Mouse (Mus musculus) limb, embryonic 10.5 days (tissue): ENCODE data around the gene Sgcg. TPM values are rescaled to one million over a fixed set of nuclear protein-coding genes. Genes with fewer than 3 reads are reported as not detected.

Experiments
- DNase-seq: peaks from one replicate; pipeline ENCODE4 v3.0.0-alpha.2; 2017; ENCODE audit warnings: low spot score
- H3K27ac ChIP-seq: fragments of 300-500 bp; sonication (generic); 2 replicates; pipeline ENCODE4 v1.5.1; 2016; ENCODE audit warnings: mild to moderate bottlenecking
- H3K27me3 ChIP-seq: fragments of 300-500 bp; sonication (generic); 2 replicates; pipeline ENCODE4 v1.6.1; 2016; ENCODE audit warnings: low read depth, mild to moderate bottlenecking; ENCODE audit not compliant: poor library complexity, severe bottlenecking
- H3K36me3 ChIP-seq: fragments of 300-500 bp; sonication (generic); 2 replicates; pipeline ENCODE4 v1.6.1; 2016; ENCODE audit warnings: mild to moderate bottlenecking, moderate library complexity
- H3K4me1 ChIP-seq: fragments of 300-500 bp; sonication (generic); 2 replicates; pipeline ENCODE4 v1.6.1; 2016
- H3K4me3 ChIP-seq: fragments of 300-500 bp; sonication (generic); 2 replicates; pipeline ENCODE4 v1.5.1; 2016; ENCODE audit warnings: mild to moderate bottlenecking, moderate library complexity
- H3K9me3 ChIP-seq: fragments of 300-500 bp; sonication (generic); replicated peaks from 2 replicates; pipeline ENCODE4 v1.6.1; 2016; ENCODE audit warnings: mild to moderate bottlenecking
- WGBS: fragments of 180-500 bp; shearing (Covaris S2); methylation state at CpG from one replicate; pipeline ENCODE4 v1.1.7; 2016; 5-methylcytosine and 5-hydroxymethylcytosine counted together
- polyA plus RNA-seq: library from polyadenylated mRNA; unstranded; fragments of >200 nt; fragmentation: Nextera tagmentation; extraction: Ambion mirVana; gene quantifications from 2 replicates; pipeline ENCODE4 v1.2.1, GENCODE M21; 2016

The Sgcg gene
- polyA plus RNA-seq, 1 experiment from 2014 or later, result 0.43 TPM

DNA sequence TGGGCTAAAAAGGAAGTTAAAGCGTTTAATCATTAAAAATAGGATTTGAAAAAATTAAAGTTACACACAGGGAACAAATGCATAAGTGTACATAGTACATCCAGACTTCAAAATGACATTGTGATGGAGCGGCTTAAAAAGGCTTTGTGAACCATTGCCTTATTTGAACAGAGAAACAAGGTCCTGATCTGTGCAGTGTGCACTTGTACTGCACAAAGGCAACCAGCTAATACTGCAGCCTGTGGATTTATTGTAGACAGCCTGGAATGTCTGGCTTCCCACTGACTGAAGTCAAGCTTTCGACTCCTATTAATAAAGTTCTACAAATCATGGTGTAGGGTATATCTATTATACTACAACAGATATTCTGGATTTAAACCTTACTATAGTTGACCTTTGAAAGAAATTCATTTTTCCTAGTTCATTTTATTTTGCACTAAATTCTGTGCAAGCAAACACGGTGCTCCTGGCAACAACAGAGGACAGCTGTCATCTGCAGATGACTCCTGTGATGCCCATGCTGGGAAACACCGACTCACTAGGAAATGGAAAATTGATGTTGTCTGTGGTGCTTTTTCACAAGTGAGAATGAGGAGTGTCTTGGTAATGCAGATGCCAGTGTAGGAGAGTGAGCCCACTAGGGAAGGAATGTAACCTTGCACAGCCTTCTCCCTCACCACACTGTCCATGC, 33.8 kb downstream of the Sgcg start:
- no peaks in the 10 kb centered on the region for H3K9me3 ChIP-seq
- no peaks in the 10 kb centered on the region for H3K27me3 ChIP-seq
- H3K36me3 ChIP-seq, result no peaks in the 10 kb centered on the region
- DNase-seq, result no peak
- WGBS, result 88% methylated on average over 5 of the region's 5 CpGs
- no peak overlapping the region for H3K4me3 ChIP-seq
- peaks cover 36% of the 10 kb centered on the region for H3K4me1 ChIP-seq
- no peak overlapping the region for H3K27ac ChIP-seq

DNA sequence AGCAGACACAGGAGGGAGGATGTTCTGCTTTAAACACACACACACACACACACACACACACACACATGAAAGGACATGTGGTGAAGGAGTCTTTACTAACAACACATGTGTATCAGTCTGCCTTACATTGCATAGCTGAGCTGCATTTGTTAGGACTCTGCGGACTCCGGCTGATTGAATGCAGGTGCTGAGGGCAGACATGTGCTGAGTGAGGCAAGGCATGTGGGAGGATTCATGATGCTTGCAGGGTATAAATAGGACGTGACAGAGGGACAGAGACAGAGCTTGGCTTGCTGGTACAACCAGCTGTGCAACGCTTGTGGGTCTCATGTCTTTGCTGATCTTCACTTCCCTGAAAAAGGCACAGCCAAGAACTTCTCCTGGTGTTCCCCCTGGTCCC, 34.5 kb downstream of the Sgcg start:
- no peak overlapping the region; the same call in 1 of the 2 replicates for H3K27ac ChIP-seq
- WGBS, result 54% methylated on average over 4 of the region's 4 CpGs
- no peaks in the 10 kb centered on the region for H3K27me3 ChIP-seq
- no peak overlapping the region for H3K4me3 ChIP-seq
- no peaks in the 10 kb centered on the region for H3K36me3 ChIP-seq
- peak; percentile 69 for DNase-seq
- H3K9me3 ChIP-seq, result no peaks in the 10 kb centered on the region
- peaks cover 36% of the 10 kb centered on the region for H3K4me1 ChIP-seq

DNA sequence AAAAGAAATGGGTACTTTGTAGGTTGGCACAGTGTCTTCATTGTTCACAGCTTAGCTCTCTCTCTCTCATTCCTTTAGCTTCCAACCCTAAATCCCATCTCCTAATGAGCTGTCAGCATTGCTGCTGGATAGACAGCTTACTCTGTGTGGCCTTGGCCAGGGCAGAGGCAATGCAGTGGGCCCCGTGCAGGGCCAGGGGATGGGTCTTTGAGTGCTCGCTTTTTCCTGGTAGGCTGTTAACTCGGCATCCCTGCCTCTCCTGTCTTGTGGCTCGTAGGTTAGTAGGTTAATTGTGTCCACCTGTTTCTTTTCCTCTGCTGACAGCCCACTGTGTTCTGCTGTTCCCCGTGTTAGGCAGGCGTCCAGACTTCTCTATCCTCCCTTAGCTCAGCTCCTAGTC, 35.8 kb downstream of the Sgcg start:
- peaks cover 36% of the 10 kb centered on the region for H3K4me1 ChIP-seq
- WGBS, result 20% methylated on average over 6 of the region's 6 CpGs
- H3K27ac ChIP-seq, result 0 out of 2 replicates have a peak overlapping the region, but pooled peaks have one; percentile 30
- DNase-seq, result peak; percentile 37
- H3K4me3 ChIP-seq, result no peak overlapping the region
- H3K36me3 ChIP-seq, result no peaks in the 10 kb centered on the region
- H3K9me3 ChIP-seq, result no peaks in the 10 kb centered on the region
- no peaks in the 10 kb centered on the region for H3K27me3 ChIP-seq

DNA sequence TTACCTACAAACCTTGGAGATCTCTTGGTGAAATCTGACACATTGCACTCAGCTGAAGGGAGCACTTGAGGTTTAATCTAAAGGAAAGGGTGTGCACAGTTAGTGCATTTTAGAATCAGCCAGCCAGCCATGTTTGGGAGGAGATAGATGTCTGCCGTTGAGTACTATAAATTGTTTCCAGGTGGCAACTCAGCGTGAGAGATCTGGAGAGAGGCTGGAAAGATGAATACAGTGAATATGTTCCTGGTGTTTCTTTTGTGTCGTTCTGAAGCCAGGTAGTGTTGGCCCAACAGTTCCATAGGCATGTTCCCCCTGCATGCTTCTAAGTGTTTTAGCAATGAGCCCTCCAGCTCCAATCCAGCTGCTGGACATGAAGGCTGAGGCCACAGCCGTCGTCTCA, 37.1 kb downstream of the Sgcg start:
- 63% methylated on average over 5 of the region's 5 CpGs for WGBS
- H3K4me1 ChIP-seq, result peaks cover 36% of the 10 kb centered on the region
- no peak overlapping the region for H3K4me3 ChIP-seq
- no peaks in the 10 kb centered on the region for H3K9me3 ChIP-seq
- DNase-seq, result no peak
- no peaks in the 10 kb centered on the region for H3K27me3 ChIP-seq
- H3K27ac ChIP-seq, result 0 out of 2 replicates have a peak overlapping the region, but pooled peaks have one; percentile 36
- no peaks in the 10 kb centered on the region for H3K36me3 ChIP-seq

DNA sequence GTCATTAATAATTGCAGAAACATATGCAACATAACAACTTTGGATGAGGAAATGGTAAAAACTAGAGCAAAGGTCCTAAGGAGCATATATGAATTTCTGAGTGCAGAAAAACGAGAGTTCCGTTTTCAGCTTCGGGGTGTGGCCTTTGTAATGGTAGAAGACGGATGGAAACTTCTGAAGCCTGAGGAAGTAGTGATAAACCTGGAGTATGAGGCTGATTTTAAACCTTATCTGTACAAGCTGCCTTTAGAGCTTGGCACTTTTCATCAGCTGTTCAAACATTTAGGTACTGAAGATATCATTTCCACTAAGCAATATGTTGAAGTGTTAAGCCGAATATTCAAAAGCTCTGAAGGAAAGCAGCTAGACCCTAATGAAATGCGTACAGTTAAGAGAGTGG, 46.5 kb downstream of the Sgcg start:
- peaks cover 50% of the 10 kb centered on the region for H3K36me3 ChIP-seq
- WGBS, result 97% methylated on average over 6 of the region's 6 CpGs
- H3K9me3 ChIP-seq, result no peaks in the 10 kb centered on the region
- no peak for DNase-seq
- H3K4me1 ChIP-seq, result no peaks in the 10 kb centered on the region
- no peaks in the 10 kb centered on the region for H3K27me3 ChIP-seq
- no peak overlapping the region for H3K27ac ChIP-seq
- no peak overlapping the region for H3K4me3 ChIP-seq

DNA sequence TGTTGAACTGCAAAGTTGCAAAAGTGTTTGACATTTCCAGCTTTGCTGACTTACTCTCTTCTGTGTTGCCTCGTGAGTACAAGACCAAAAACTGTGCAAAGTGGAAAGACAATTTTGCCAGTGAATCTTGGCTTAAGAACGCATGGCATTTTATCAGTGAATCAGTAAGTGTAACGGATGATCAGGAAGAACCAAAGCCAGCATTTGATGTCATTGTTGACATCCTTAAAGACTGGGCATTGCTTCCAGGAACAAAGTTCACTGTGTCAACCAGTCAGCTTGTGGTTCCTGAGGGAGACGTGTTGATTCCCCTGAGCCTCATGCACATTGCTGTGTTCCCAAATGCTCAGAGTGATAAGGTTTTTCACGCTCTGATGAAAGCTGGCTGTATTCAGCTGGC, 48.2 kb downstream of the Sgcg start:
- 94% methylated on average over 5 of the region's 5 CpGs for WGBS
- H3K27ac ChIP-seq, result no peak overlapping the region
- DNase-seq, result no peak
- no peaks in the 10 kb centered on the region for H3K4me1 ChIP-seq
- peaks cover 66% of the 10 kb centered on the region for H3K36me3 ChIP-seq
- H3K9me3 ChIP-seq, result no peaks in the 10 kb centered on the region
- no peak overlapping the region for H3K4me3 ChIP-seq
- no peaks in the 10 kb centered on the region for H3K27me3 ChIP-seq

DNA sequence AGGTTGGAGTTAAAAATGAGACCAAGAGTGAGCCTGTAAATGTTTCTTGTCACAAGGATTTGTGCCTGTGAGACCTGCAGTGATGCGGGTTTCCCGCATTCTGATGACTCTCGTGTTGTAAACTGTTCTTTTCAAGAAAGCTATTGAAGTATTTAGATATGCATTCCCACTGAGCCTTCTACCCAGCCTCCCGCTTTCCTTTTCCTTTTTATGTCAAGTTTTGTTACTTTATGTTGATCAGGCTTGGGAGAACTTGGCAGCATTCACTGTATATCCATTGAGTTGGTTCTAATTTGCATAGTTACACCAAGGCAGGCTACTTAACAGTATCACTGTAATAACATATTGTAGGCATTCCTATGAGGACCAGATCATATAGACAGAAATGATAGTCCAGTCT, 63.9 kb downstream of the Sgcg start:
- H3K27ac ChIP-seq, result no peak overlapping the region
- H3K27me3 ChIP-seq, result no peaks in the 10 kb centered on the region
- H3K4me1 ChIP-seq, result no peaks in the 10 kb centered on the region
- no peak for DNase-seq
- WGBS, result 97% methylated on average over 4 of the region's 4 CpGs
- H3K9me3 ChIP-seq, result no peaks in the 10 kb centered on the region
- H3K4me3 ChIP-seq, result no peak overlapping the region
- H3K36me3 ChIP-seq, result peaks cover 58% of the 10 kb centered on the region

DNA sequence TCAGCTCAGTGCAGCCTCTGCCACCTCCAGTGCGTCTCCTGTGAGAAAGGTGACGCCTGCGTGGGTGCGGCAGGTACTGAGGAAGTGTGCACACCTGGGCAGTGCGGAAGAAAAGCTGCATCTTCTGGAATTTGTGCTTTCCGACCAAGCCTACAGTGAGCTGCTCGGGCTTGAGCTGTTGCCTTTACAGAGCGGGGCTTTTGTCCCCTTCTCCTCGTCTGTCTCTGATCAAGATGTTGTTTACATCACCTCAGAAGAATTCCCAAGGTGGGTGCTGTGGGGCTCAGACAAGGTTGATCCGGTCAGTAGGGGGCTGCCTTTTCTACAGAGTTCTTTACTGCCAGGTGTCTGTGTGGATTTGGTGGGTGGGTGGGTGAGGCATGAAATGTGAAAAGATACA, 66.0 kb downstream of the Sgcg start:
- no peaks in the 10 kb centered on the region for H3K27me3 ChIP-seq
- peaks cover 49% of the 10 kb centered on the region for H3K36me3 ChIP-seq
- no peak for DNase-seq
- no peak overlapping the region for H3K27ac ChIP-seq
- no peak overlapping the region for H3K4me3 ChIP-seq
- no peaks in the 10 kb centered on the region for H3K9me3 ChIP-seq
- 83% methylated on average over 10 of the region's 10 CpGs for WGBS
- no peaks in the 10 kb centered on the region for H3K4me1 ChIP-seq

DNA sequence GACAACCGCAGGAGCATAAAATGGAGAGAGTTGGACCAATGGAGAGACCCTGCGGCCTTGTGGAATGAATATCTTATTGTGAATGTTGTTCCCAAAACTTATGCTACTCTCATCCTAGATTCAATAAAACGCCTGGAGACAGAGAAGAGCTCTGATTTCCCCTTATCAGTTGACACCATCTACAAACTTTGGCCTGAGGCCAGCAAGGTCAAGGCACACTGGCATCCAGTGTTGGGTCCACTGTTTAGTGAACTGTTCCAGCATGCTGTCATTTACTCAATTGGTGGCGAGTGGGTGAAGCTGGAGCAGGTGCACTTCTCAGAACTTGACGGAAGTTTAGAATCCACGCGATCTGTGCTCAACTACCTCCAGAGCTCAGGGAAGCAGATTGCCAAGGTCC, 66.4 kb downstream of the Sgcg start:
- no peak for DNase-seq
- Histone ChIP-seq H3K27me3 (no peaks in the 10 kb centered on the region), H3K4me1 (no peaks in the 10 kb centered on the region), H3K4me3 (no peak overlapping the region), H3K9me3 (no peaks in the 10 kb centered on the region), H3K27ac (no peak overlapping the region), H3K36me3 (peaks cover 45% of the 10 kb centered on the region)
- WGBS, result 87% methylated on average over 7 of the region's 7 CpGs

DNA sequence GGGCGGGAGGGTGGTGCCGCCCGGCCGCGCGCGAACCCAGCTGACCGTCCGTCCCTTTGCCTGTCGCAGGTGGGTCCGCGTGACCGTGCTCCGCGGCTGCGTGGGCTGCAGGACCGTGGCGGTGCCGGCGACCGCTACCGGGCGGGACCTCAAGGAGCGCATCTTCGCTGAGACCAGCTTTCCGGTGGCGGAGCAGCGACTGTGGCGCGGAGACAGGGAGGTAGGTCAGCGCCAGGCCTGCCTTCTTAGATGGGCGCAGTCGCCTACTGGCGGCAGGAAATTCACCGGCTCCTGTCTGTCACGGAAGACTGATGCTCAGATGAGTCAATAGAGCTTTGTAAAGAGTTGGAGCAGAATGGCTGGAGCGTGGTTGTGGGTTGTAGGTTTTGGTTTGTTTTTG, 85.1 kb downstream of the Sgcg start:
- peaks cover 9% of the 10 kb centered on the region for H3K27me3 ChIP-seq
- H3K27ac ChIP-seq, result peak overlapping the region; percentile 94
- under 1% methylated on average over 37 of the region's 37 CpGs for WGBS

DNA sequence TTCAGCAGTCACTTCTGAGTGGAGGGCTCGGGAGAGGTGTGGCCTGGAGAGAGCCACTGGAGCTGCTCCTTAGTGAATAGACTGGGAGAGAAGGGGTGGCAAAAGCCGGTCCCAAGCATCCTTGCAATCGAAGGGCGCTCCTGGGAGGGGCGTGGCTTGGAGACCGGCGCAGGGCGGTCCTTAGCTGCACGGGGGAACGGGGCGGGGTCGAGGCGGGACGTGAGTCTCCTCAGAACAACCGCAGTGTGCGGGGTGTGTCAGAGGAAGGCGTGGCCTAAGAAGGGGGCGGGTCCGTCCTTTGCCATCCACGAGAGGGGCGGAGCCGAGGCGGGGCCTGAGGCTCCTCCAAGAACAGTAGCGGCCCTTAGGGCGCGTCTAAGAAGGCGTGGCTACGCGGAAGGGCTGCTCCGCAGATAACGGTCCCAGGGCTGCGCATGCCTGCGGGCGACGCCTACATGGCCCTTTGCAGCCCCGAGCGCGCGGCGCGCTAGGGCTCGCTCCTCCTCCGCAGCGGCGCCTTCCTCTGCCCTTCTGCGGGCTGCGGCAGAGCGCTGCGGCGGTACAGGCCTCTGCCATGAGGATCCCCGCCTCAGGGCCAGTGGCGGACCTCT, 85.6 kb downstream of the Sgcg start:
- Histone ChIP-seq H3K27ac (peak overlapping the region; percentile 94), H3K36me3 (no peaks in the 10 kb centered on the region), H3K27me3 (peaks cover 9% of the 10 kb centered on the region), H3K9me3 (no peaks in the 10 kb centered on the region), H3K4me3 (peak overlapping the region; percentile 92), H3K4me1 (0 out of 2 replicates have a peak, but pooled peaks cover 6% of the 10 kb centered on the region)
- WGBS, result under 1% methylated on average over 52 of the region's 52 CpGs
- DNase-seq, result peak; percentile 98

More for the DNA sequence above, 85.1 kb downstream of the Sgcg start:
- Histone ChIP-seq H3K4me3 (peak overlapping the region; percentile 92), H3K4me1 (0 out of 2 replicates have a peak, but pooled peaks cover 6% of the 10 kb centered on the region), H3K36me3 (no peaks in the 10 kb centered on the region), H3K9me3 (no peaks in the 10 kb centered on the region)
- no peak for DNase-seq

DNA sequence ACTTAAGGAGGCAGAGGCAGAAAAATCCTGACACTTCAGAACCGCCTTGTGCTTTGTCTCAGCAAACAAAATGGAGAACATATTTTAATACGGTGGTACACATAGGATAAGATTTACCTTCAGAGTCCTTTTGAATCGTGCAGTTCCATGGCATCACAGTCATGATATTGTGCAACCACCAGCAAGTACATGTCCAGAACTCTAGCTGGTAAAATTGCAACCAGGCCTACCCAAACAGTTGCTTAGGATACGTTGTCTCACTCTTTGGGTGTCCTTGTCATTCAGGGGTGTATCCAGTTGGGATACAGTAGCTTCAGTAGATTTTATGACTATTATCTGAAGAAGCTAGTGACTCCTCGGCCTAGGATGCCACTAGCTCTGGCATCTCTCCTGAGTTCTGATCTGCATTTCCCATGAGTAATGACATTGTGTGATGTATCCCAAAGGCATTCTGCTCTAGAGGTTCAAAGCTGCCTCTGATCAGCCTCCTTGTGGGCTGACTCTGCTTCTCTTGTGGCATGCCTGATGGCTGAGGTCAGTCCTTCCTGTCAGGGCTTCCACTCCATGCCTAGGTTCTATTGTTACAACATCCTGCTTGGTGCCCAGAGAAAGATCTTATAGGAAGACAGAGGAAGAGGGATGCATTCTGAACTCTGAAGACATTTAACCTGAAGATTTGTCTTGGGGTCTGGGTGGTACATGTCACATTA, 86.9 kb downstream of the Sgcg start:
- Histone ChIP-seq H3K27me3 (peaks cover 16% of the 10 kb centered on the region), H3K36me3 (no peaks in the 10 kb centered on the region), H3K4me3 (no peak overlapping the region), H3K27ac (no peak overlapping the region), H3K4me1 (0 out of 2 replicates have a peak, but pooled peaks cover 6% of the 10 kb centered on the region), H3K9me3 (no peaks in the 10 kb centered on the region)
- WGBS, result 84% methylated on average over 5 of the region's 5 CpGs
- DNase-seq, result no peak
